Mouse (Mus musculus): ENCODE data around the gene Gatad2b. TPM values are rescaled to one million over a fixed set of nuclear protein-coding genes. Genes with fewer than 3 reads are reported as not detected.

Gatad2b gene
- total and polyA plus RNA-seq, 3 experiments, result 8.4 to 22.6 (median 8.9) TPM

- H3K9ac ChIP-seq (ENCODE audit: insufficient read depth, low read depth), result no peak overlapping the region
- TF ChIP-seq USF2 (conservative IDR thresholded peaks at IDR 0.05; ENCODE audit: low read depth, low read length) (no peak), CTCF (conservative IDR thresholded peaks at IDR 0.05 in 1 of 2, IDR thresholded peaks at IDR 0.05 in 1 of 2; ENCODE audit: low read depth in 2 of 2, low read length in 2 of 2) (no peak), POLR2A (IDR thresholded peaks at IDR 0.05; ENCODE audit: low read depth, low read length) (no peak), MXI1 (IDR thresholded peaks at IDR 0.05; ENCODE audit: low read depth, low read length) (no peak), RAD21 (IDR thresholded peaks at IDR 0.05; ENCODE audit: low read depth, low read length) (no peak), BHLHE40 (IDR thresholded peaks at IDR 0.05; ENCODE audit: low read depth, low read length) (no peak), MYC (IDR thresholded peaks at IDR 0.05; ENCODE audit: low read depth, low read length) (no peak), EP300 (IDR thresholded peaks at IDR 0.05; ENCODE audit: low read length) (no peak), CHD2 (IDR thresholded peaks at IDR 0.05; ENCODE audit: low read length) (no peak), JUN (IDR thresholded peaks at IDR 0.05; ENCODE audit: insufficient read depth, low read depth, low read length) (no peak), MEF2A (IDR thresholded peaks at IDR 0.05; ENCODE audit: borderline replicate concordance, low read depth, low read length) (no peak), TBP (conservative IDR thresholded peaks at IDR 0.05; ENCODE audit: low read depth, low read length) (no peak)
- no peak for DNase-seq (ENCODE audit: extremely low read depth)
- no peak overlapping the region for H3K4me2 ChIP-seq (ENCODE audit: insufficient read depth, low read depth, poor library complexity, severe bottlenecking)
- no peaks in the 10 kb centered on the region for H3K9me3 ChIP-seq (replicated peaks; ENCODE audit: low read length)
- peaks cover 3 to 14% of the 10 kb centered on the region in 2 experiments; a peak in 2 of 4 replicates for H3K4me1 ChIP-seq (ENCODE audit: control insufficient read depth in 1 of 2, insufficient read depth in 2 of 2)
- no peak overlapping the region for H3K4me3 ChIP-seq (replicated peaks in 1 of 3; ENCODE audit: low read depth in 2 of 3, low read length in 2 of 3, poor library complexity in 1 of 3)
- no peak overlapping the region for H3K27ac ChIP-seq (ENCODE audit: insufficient read depth, low read depth)
- no peaks in the 10 kb centered on the region for H3K79me2 ChIP-seq (replicated peaks; ENCODE audit: control insufficient read depth, extremely low read depth, insufficient read depth, poor library complexity, severe bottlenecking)
- in situ Hi-C loops (cut with MboI; ENCODE audit: low pct_ligation_motif_present, low pct_unique_long_range_greater_than_20kb, low sequenced_read_pairs), result no loop called here
- dilution Hi-C loops (cut with MboI; ENCODE audit: extremely low pct_ligation_motif_present, extremely low pct_unique_long_range_greater_than_20kb, low sequenced_read_pairs), result no loop called here
- no peaks in the 10 kb centered on the region for H3K27me3 ChIP-seq (replicated peaks)
- peaks cover 93 to 100% of the 10 kb centered on the region in 2 experiments for H3K36me3 ChIP-seq (replicated peaks in 1 of 2; ENCODE audit: control insufficient read depth in 1 of 2, insufficient read depth in 1 of 2, low read length in 1 of 2)
These were observed 99.0 kb downstream of the Gatad2b start for GRCm38 (mm10) chr3:90391941-90392340.

GRCm38 (mm10) chr3:90392661-90393060 lies 99.7 kb downstream of the Gatad2b start:
- in situ Hi-C loops (cut with MboI; ENCODE audit: low pct_ligation_motif_present, low pct_unique_long_range_greater_than_20kb, low sequenced_read_pairs), result no loop called here
- H3K4me1 ChIP-seq (ENCODE audit: control insufficient read depth in 1 of 2, insufficient read depth in 2 of 2), result peaks cover 3 to 14% of the 10 kb centered on the region in 2 experiments; a peak in 2 of 4 replicates
- TF ChIP-seq USF1 (IDR thresholded peaks at IDR 0.05; ENCODE audit: low read depth, low read length) (no peak), RCOR1 (conservative IDR thresholded peaks at IDR 0.05; ENCODE audit: low read depth, low read length) (no peak), JUN (IDR thresholded peaks at IDR 0.05; ENCODE audit: insufficient read depth, low read depth, low read length) (no peak), KAT2A (IDR thresholded peaks at IDR 0.05; ENCODE audit: insufficient replicate concordance, low read length) (no peak), E2F4 (IDR thresholded peaks at IDR 0.05; ENCODE audit: insufficient replicate concordance, low read depth, low read length) (no peak), EP300 (IDR thresholded peaks at IDR 0.05; ENCODE audit: low read length) (no peak), SIN3A (IDR thresholded peaks at IDR 0.05; ENCODE audit: low read length) (no peak), SMC3 (IDR thresholded peaks at IDR 0.05; ENCODE audit: low read depth, low read length) (no peak), BHLHE40 (IDR thresholded peaks at IDR 0.05; ENCODE audit: low read depth, low read length) (no peak), ZKSCAN1 (IDR thresholded peaks at IDR 0.05; ENCODE audit: borderline replicate concordance, low read depth, low read length) (no peak), MAZ (IDR thresholded peaks at IDR 0.05; ENCODE audit: low read depth, low read length) (no peak)
- no peak overlapping the region for H3K4me2 ChIP-seq (ENCODE audit: insufficient read depth, low read depth, poor library complexity, severe bottlenecking)
- H3K36me3 ChIP-seq (replicated peaks in 1 of 2; ENCODE audit: control insufficient read depth in 1 of 2, insufficient read depth in 1 of 2, low read length in 1 of 2), result peaks cover 89 to 98% of the 10 kb centered on the region in 2 experiments
- no peak overlapping the region for H3K4me3 ChIP-seq (replicated peaks in 1 of 3; ENCODE audit: low read depth in 2 of 3, low read length in 2 of 3, poor library complexity in 1 of 3)
- no peak overlapping the region for H3K27ac ChIP-seq (ENCODE audit: insufficient read depth, low read depth)
- no peak for DNase-seq (ENCODE audit: extremely low read depth)
- H3K9me3 ChIP-seq (replicated peaks; ENCODE audit: low read length), result no peaks in the 10 kb centered on the region
- dilution Hi-C loops (cut with MboI; ENCODE audit: extremely low pct_ligation_motif_present, extremely low pct_unique_long_range_greater_than_20kb, low sequenced_read_pairs), result no loop called here
- H3K79me2 ChIP-seq (replicated peaks; ENCODE audit: control insufficient read depth, extremely low read depth, insufficient read depth, poor library complexity, severe bottlenecking), result no peaks in the 10 kb centered on the region
- no peak overlapping the region for H3K9ac ChIP-seq (ENCODE audit: insufficient read depth, low read depth)
- H3K27me3 ChIP-seq (replicated peaks), result no peaks in the 10 kb centered on the region
